Mouse (Mus musculus) cerebellum, adult 2 months (tissue): ENCODE data around the gene Agpat2.

ENCODE experiments used
- CTCF ChIP-seq: fragments of 200-500 bp; IDR thresholded peaks from 2 replicates; pipeline ENCODE4 v1.5.1; 2011; ENCODE audit warnings: low read depth, mild to moderate bottlenecking, control low read depth, low read length, moderate library complexity, borderline replicate concordance; ENCODE audit not compliant: insufficient read depth
- POLR2A ChIP-seq: fragments of 200-500 bp; IDR thresholded peaks from 2 replicates; pipeline ENCODE4 v1.6.1; 2011; ENCODE audit warnings: low read length, control low read depth, borderline replicate concordance; ENCODE audit not compliant: insufficient read depth

- TF ChIP-seq CTCF: no peak
- TF ChIP-seq POLR2A: no peak
These were observed 13.7 kb upstream of the Agpat2 start for GRCm38 (mm10) chr2:26617928-26618327.
